Mouse (Mus musculus) neural tube, embryonic 11.5 days (tissue): ENCODE measurements around the gene St3gal3. TPM values are rescaled to one million over a fixed set of nuclear protein-coding genes. Genes with fewer than 3 reads are reported as not detected.

Source experiments
- ATAC-seq: fragments of 200-750 bp; cut with Nextera tagmentation; 2 replicates; pipeline ENCODE4 v1.8.0; 2017; ENCODE audit warnings: moderate number of reproducible peaks, mild to moderate bottlenecking, moderate TSS enrichment, moderate library complexity; ENCODE audit not compliant: insufficient read depth, low FRiP score, low TSS enrichment
- DNase-seq: peaks from one replicate; pipeline ENCODE4 v3.0.0-alpha.2; 2015; ENCODE audit warnings: low spot score
- H3K27ac ChIP-seq: fragments of 300-500 bp; sonication (generic); 2 replicates; pipeline ENCODE4 v1.5.1; 2014; ENCODE audit warnings: low read depth, mild to moderate bottlenecking, low read length
- H3K27me3 ChIP-seq: fragments of 300-500 bp; sonication (generic); 2 replicates; pipeline ENCODE4 v1.6.1; 2014; ENCODE audit warnings: mild to moderate bottlenecking, low read length, mixed read lengths; ENCODE audit not compliant: control insufficient read depth, insufficient read depth
- H3K36me3 ChIP-seq: fragments of 300-500 bp; sonication (generic); 2 replicates; pipeline ENCODE4 v1.6.1; 2014; ENCODE audit warnings: mild to moderate bottlenecking, low read length, moderate library complexity, mixed read lengths; ENCODE audit not compliant: control insufficient read depth, insufficient read depth
- H3K4me1 ChIP-seq: fragments of 300-500 bp; sonication (generic); 2 replicates; pipeline ENCODE4 v1.6.1; 2014; ENCODE audit warnings: low read length, mixed read lengths; ENCODE audit not compliant: control insufficient read depth, insufficient read depth
- H3K4me2 ChIP-seq: fragments of 300-500 bp; sonication (generic); 2 replicates; pipeline ENCODE4 v1.6.1; 2014; ENCODE audit warnings: low read depth, mild to moderate bottlenecking, moderate library complexity
- H3K4me3 ChIP-seq: fragments of 300-500 bp; sonication (generic); 2 replicates; pipeline ENCODE4 v1.5.1; 2014; ENCODE audit warnings: low read depth, low read length
- H3K9ac ChIP-seq: fragments of 300-500 bp; sonication (generic); 2 replicates; pipeline ENCODE4 v1.6.1; 2014; ENCODE audit warnings: mild to moderate bottlenecking, low read length
- H3K9me3 ChIP-seq: fragments of 300-500 bp; sonication (generic); 2 replicates; pipeline ENCODE4 v1.6.1; 2016; ENCODE audit warnings: low read length; ENCODE audit not compliant: control insufficient read depth
- WGBS: fragments of 180-500 bp; shearing (Covaris S2); extraction: QIAGEN DNeasy Blood & Tissue Kit; methylation state at CpG from one replicate; pipeline ENCODE4 v1.1.7; 2014; 5-methylcytosine and 5-hydroxymethylcytosine counted together
- polyA plus RNA-seq: library from polyadenylated mRNA; unstranded; fragments of >200 nt; fragmentation: Nextera tagmentation; extraction: Ambion mirVana; gene quantifications from 2 replicates; pipeline ENCODE4 v1.2.1, GENCODE M21; 2014

St3gal3 gene
- polyA plus RNA-seq, 1 experiment from 2014 or later = 5.2 TPM

DNA sequence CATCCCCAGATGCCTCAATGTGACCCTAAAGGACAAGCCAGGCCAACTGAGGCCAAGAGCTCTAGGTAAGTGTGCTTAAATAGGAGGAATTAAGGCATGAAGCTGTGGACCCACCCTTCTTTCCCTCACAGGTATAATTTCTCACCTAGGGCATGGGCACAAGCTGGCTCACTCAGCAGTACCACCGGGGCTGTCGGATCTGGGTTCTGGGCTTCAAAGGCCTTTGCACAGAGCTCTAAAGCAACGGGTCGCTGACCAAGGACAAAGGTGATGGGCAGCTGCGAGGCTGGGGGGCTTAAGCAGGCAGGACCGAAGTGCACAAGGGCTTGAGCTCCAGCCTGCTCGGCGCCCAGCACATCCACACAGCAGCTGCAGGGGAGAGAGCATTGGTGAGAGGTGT lies 244.0 kb downstream of the St3gal3 start:
- Histone ChIP-seq H3K36me3 (no peaks in the 10 kb centered on the region; the same call in none of the 2 replicates), H3K27ac (no peak overlapping the region), H3K9me3 (no peaks in the 10 kb centered on the region), H3K4me3 (no peak overlapping the region), H3K4me1 (0 out of 2 replicates have a peak, but pooled peaks cover 9% of the 10 kb centered on the region), H3K27me3 (no peaks in the 10 kb centered on the region), H3K4me2 (no peak overlapping the region; the same call in 1 of the 2 replicates), H3K9ac (no peak overlapping the region)
- no peak for DNase-seq
- no peak for ATAC-seq
- 81% methylated on average over 8 of the region's 8 CpGs for WGBS

DNA sequence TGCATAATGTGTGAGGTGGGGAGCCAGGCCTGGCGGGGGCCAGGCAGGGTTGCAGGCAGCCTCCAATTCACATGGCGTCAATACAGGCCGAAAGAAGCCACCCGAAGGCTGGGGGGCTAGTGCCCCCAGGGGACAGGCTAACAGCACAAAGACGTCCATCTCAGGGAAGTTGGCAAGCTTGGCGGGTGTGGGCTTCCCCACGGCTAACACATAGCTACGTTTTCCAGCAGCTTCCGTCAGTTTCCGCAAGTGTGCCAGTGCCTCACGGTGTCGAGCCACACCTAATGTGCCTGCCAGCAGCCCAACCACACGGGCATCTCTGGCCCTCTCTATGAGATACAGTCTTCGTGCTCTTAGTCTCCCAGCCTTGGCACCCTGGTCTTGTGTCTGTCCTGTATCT lies 244.7 kb downstream of the St3gal3 start:
- H3K4me1 ChIP-seq = 0 out of 2 replicates have a peak, but pooled peaks cover 9% of the 10 kb centered on the region
- no peak overlapping the region for H3K9ac ChIP-seq
- no peak overlapping the region for H3K4me2 ChIP-seq
- no peak overlapping the region for H3K27ac ChIP-seq
- WGBS = 93% methylated on average over 14 of the region's 14 CpGs
- no peaks in the 10 kb centered on the region for H3K27me3 ChIP-seq
- peaks cover 3% of the 10 kb centered on the region; the same call in 1 of the 2 replicates for H3K36me3 ChIP-seq
- no peak overlapping the region for H3K4me3 ChIP-seq
- DNase-seq = no peak
- no peak for ATAC-seq
- no peaks in the 10 kb centered on the region for H3K9me3 ChIP-seq

DNA sequence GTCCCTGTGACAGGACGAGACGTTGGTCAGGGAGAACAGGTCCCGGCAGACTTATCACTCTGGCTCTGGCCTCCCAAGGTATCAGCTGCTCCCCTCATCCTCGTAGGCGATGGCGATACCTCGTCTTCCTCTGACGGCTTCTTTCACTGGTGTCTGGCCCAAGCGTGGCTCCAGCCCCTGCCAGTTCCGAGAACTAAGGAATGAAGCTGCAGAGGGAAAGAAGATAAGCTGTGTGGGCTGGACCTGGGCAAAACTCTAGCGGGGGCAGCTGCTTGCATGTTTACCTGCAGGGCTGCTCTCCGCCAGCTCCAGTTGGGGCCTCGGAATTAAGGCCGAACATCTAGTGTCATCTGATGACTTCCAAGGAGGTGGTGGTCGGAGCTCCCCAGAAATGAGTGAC lies 245.2 kb downstream of the St3gal3 start:
- Histone ChIP-seq H3K9me3 (no peaks in the 10 kb centered on the region), H3K36me3 (peaks cover 3% of the 10 kb centered on the region; the same call in 1 of the 2 replicates), H3K27me3 (no peaks in the 10 kb centered on the region), H3K27ac (no peak overlapping the region), H3K9ac (no peak overlapping the region), H3K4me1 (0 out of 2 replicates have a peak, but pooled peaks cover 9% of the 10 kb centered on the region), H3K4me2 (no peak overlapping the region), H3K4me3 (no peak overlapping the region)
- no peak for ATAC-seq
- DNase-seq = no peak
- 94% methylated on average over 15 of the region's 15 CpGs for WGBS

- DNase-seq (no peak), ATAC-seq (no peak)
- Histone ChIP-seq H3K36me3 (peaks cover 3% of the 10 kb centered on the region; the same call in 1 of the 2 replicates), H3K4me1 (peaks cover 17% of the 10 kb centered on the region), H3K27me3 (no peaks in the 10 kb centered on the region), H3K4me2 (peak overlapping the region; percentile 77; the same call in 1 of the 2 replicates), H3K9ac (no peak overlapping the region), H3K27ac (no peak overlapping the region), H3K9me3 (no peaks in the 10 kb centered on the region), H3K4me3 (no peak overlapping the region)
- 76% methylated on average over 2 of the region's 2 CpGs for WGBS
Observed at GRCm38 (mm10) chr4:117887920-117888319, 246.8 kb downstream of the St3gal3 start.

- peak within 1 kb of the TSS; percentile 75 for H3K9ac ChIP-seq
- no peak within 1 kb of the TSS for H3K27ac ChIP-seq
- peak; percentile 88 for ATAC-seq
- H3K9me3 ChIP-seq = no peaks in the 10 kb centered on the region
- under 1% methylated on average over 37 of the region's 37 CpGs for WGBS
- H3K4me2 ChIP-seq = peak within 1 kb of the TSS; percentile 77
- peak within 1 kb of the TSS; percentile 83 for H3K4me3 ChIP-seq
- H3K36me3 ChIP-seq = peaks cover 3% of the 10 kb centered on the region; the same call in 1 of the 2 replicates
- no peaks in the 10 kb centered on the region for H3K27me3 ChIP-seq
- H3K4me1 ChIP-seq = peaks cover 21% of the 10 kb centered on the region
- peak; percentile 93 for DNase-seq
Observed at GRCm38 (mm10) chr4:117887133-117887532, 247.6 kb downstream of the St3gal3 start, which contains the start of gene Atp6v0b. TSS of gene Atp6v0b (minus strand) at chr4:117887333.

DNA sequence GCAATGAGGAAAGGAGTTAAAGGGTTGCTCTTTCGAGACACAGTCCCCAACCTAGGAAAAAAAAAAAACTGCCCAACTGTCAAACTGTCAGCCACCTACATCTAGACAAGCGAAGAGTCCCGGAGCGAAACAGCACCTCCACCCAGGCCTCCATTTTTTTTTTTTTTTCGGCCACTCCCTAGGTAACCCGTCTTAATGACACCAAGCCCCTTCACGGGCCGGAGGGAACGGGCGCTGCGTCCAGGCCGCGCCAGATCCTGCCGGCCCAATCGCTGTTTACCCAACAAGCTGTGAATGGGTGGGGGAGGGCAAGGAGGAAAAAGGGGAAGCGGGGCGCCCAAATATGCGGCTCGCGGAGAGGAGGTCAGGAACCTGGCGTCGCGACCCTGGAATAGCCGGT lies 248.1 kb downstream of the St3gal3 start:
- Histone ChIP-seq H3K9ac (peak overlapping the region; percentile 75), H3K4me2 (peak overlapping the region; percentile 77), H3K27ac (no peak overlapping the region), H3K36me3 (peaks cover 3% of the 10 kb centered on the region; the same call in 1 of the 2 replicates), H3K4me3 (peak overlapping the region; percentile 83), H3K4me1 (peaks cover 22% of the 10 kb centered on the region), H3K27me3 (no peaks in the 10 kb centered on the region), H3K9me3 (no peaks in the 10 kb centered on the region)
- DNase-seq (no peak), ATAC-seq (0 out of 2 replicates have a peak, but pooled peaks have one; percentile 3)
- 2% methylated on average over 24 of the region's 24 CpGs for WGBS

DNA sequence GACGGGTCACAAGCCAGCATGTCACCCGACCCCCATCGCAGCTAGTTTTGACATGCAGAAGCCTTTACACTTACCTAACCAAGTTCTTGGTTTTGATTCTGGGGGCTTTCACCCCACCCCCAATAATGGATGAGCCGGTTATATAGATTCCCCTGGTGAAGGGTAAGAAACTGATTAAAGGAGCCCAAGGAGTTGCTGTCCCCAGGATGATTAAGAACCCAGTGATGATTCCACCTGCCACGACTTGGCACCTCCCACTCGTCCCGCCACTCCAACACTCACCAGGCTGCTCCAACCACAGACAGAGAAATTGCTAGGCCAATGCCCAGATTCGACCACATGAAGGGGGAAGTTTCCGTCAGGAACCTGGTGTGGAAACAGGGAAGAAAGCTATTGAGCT lies 248.7 kb downstream of the St3gal3 start:
- no peak overlapping the region for H3K27ac ChIP-seq
- peaks cover 20% of the 10 kb centered on the region for H3K4me1 ChIP-seq
- H3K27me3 ChIP-seq = no peaks in the 10 kb centered on the region
- WGBS = 86% methylated on average over 9 of the region's 9 CpGs
- peaks cover 3% of the 10 kb centered on the region; the same call in 1 of the 2 replicates for H3K36me3 ChIP-seq
- no peak overlapping the region for H3K9ac ChIP-seq
- peak overlapping the region; percentile 83; the same call in 1 of the 2 replicates for H3K4me3 ChIP-seq
- ATAC-seq = no peak
- peak overlapping the region; percentile 77 for H3K4me2 ChIP-seq
- DNase-seq = no peak
- no peaks in the 10 kb centered on the region for H3K9me3 ChIP-seq

- ATAC-seq (no peak), DNase-seq (no peak)
- no peak overlapping the region for H3K4me2 ChIP-seq
- 92% methylated on average over 10 of the region's 10 CpGs for WGBS
- no peak overlapping the region for H3K4me3 ChIP-seq
- H3K36me3 ChIP-seq = peaks cover 3% of the 10 kb centered on the region; the same call in 1 of the 2 replicates
- peaks cover 20% of the 10 kb centered on the region for H3K4me1 ChIP-seq
- H3K9me3 ChIP-seq = no peaks in the 10 kb centered on the region
- no peaks in the 10 kb centered on the region for H3K27me3 ChIP-seq
- H3K27ac ChIP-seq = no peak overlapping the region
- no peak overlapping the region for H3K9ac ChIP-seq
Observed at GRCm38 (mm10) chr4:117885093-117885492, 249.6 kb downstream of the St3gal3 start.

GRCm38 (mm10) chr4:117884146-117884545 lies 250.6 kb downstream of the St3gal3 start:
- H3K27ac ChIP-seq = no peak overlapping the region
- H3K36me3 ChIP-seq = peaks cover 3% of the 10 kb centered on the region; the same call in 1 of the 2 replicates
- H3K4me2 ChIP-seq = peak overlapping the region; percentile 72; the same call in 1 of the 2 replicates
- peaks cover 20% of the 10 kb centered on the region for H3K4me1 ChIP-seq
- H3K27me3 ChIP-seq = no peaks in the 10 kb centered on the region
- ATAC-seq (no peak), DNase-seq (no peak)
- H3K4me3 ChIP-seq = no peak overlapping the region; the same call in 1 of the 2 replicates
- WGBS = no CpG with 5 or more reads among the region's 1 CpGs
- no peaks in the 10 kb centered on the region for H3K9me3 ChIP-seq
- peak overlapping the region; percentile 14; the same call in 1 of the 2 replicates for H3K9ac ChIP-seq
